20 mouse cellular contexts compared by ENCODE assay signal in genomic region chr6:31830610-31831009, GRCm38 (mm10).
DNase-seq lines count a peak whose midpoint lies in the region; ATAC-seq and TF ChIP-seq lines count a peak whose summit lies in the region.
"Had no signal": no experiment of that assay in that cellular context is flagged by ENCODE, and none has a peak within 500 bp of the region (broad histone marks: within the 10 kb centered on the region; RNA-seq: fewer than 3 reads in every experiment).

No protein-coding gene starts in this region.

- intact Hi-C loops in left cerebral cortex, postnatal 36 days (cut with DNase I), result no loop called here
- intact Hi-C loops in left cerebral cortex, postnatal 14 days (cut with DNase I), result no loop called here

- peak; percentile 71; the same call in 1 of the 2 replicates for ATAC-seq in neural tube, embryonic 13.5 days (ENCODE audit: low read depth)
- no peak for ATAC-seq in erythroid progenitor cell, adult 5-6 weeks (replicated peaks; ENCODE audit: low FRiP score, poor library complexity, severe bottlenecking)
- ATAC-seq: liver, embryonic 12.5 days; midbrain, embryonic 15.5 days had no signal

- H3K27ac ChIP-seq in layer of hippocampus, adult 2 months, result no peak overlapping the region
- H3K27ac ChIP-seq in neural tube, embryonic 13.5 days (replicated peaks), result peak overlapping the region; percentile 80
- H3K27ac ChIP-seq: forebrain, embryonic 12.5 days; gastrocnemius, adult 2 months; heart, adult 2 months; heart, embryonic 15.5 days; liver, embryonic 12.5 days; lung, embryonic 15.5 days; midbrain, embryonic 15.5 days had no signal

- no peak for TF ChIP-seq CTCF in layer of hippocampus, adult 2 months (conservative IDR thresholded peaks at IDR 0.05)

- no peaks in the 10 kb centered on the region for H3K36me3 ChIP-seq in neural tube, embryonic 13.5 days
- H3K36me3 ChIP-seq: forebrain, embryonic 12.5 days; heart, embryonic 15.5 days; liver, embryonic 12.5 days; lung, embryonic 15.5 days; midbrain, embryonic 15.5 days had no signal

- H3K4me1 ChIP-seq in neural tube, embryonic 13.5 days (replicated peaks), result peaks cover 34% of the 10 kb centered on the region
- H3K4me1 ChIP-seq: liver, embryonic 12.5 days; lung, embryonic 15.5 days had no signal

- no peak overlapping the region for H3K9ac ChIP-seq in neural tube, embryonic 13.5 days
- H3K9ac ChIP-seq: forebrain, embryonic 12.5 days; heart, embryonic 15.5 days; liver, embryonic 12.5 days; lung, embryonic 15.5 days; midbrain, embryonic 15.5 days had no signal

- H3K4me3 ChIP-seq in layer of hippocampus, adult 2 months, result no peak overlapping the region
- H3K4me3 ChIP-seq in neural tube, embryonic 13.5 days, result no peak overlapping the region
- H3K4me3 ChIP-seq: forebrain, embryonic 12.5 days; gastrocnemius, adult 2 months; heart, adult 2 months; heart, embryonic 15.5 days; liver, embryonic 12.5 days; lung, embryonic 15.5 days; midbrain, embryonic 15.5 days had no signal

- H3K9me3 ChIP-seq in neural tube, embryonic 13.5 days, result no peaks in the 10 kb centered on the region
- H3K9me3 ChIP-seq: forebrain, embryonic 12.5 days; heart, embryonic 15.5 days; liver, embryonic 12.5 days; lung, embryonic 15.5 days; midbrain, embryonic 15.5 days had no signal

- no peaks in the 10 kb centered on the region for H3K27me3 ChIP-seq in neural tube, embryonic 13.5 days
- H3K27me3 ChIP-seq: heart, embryonic 15.5 days; liver, embryonic 12.5 days; lung, embryonic 15.5 days; midbrain, embryonic 15.5 days had no signal

- 0 out of 2 replicates have a peak overlapping the region, but pooled peaks have one; percentile 21 for H3K4me2 ChIP-seq in neural tube, embryonic 13.5 days
- H3K4me2 ChIP-seq: forebrain, embryonic 12.5 days; heart, embryonic 15.5 days; liver, embryonic 12.5 days; lung, embryonic 15.5 days; midbrain, embryonic 15.5 days had no signal

- 12% methylated on average over 11 of the region's 11 CpGs for WGBS in neural tube, embryonic 13.5 days

- DNase-seq in cerebellum, postnatal 14 days, result peak; percentile 61 to 63
- DNase-seq in cerebellum, adult 11 months, result no peak
- DNase-seq in left cerebral cortex, postnatal 36 days (ENCODE audit: low spot score in 2 of 2), result peak; percentile 14 to 33
- no peak for DNase-seq in left cerebral cortex, postnatal 14 days (ENCODE audit: low spot score in 2 of 2)
- peak; percentile 39 to 66 for DNase-seq in layer of hippocampus, adult 2 months (ENCODE audit: low spot score in 2 of 2)
- DNase-seq in adipocyte (ENCODE audit: low spot score), result no peak
- DNase-seq: adrenal gland, postnatal 14 days; cerebellum, adult 8-10 months; gastrocnemius, adult 2 months; heart, adult 2 months; kidney, adult 2 months; spleen, adult 18-20 months; thymus, adult 2 months had no signal

Comparison
In these comparisons a context has a peak if more than half of its experiments do, and no peak if none do; other contexts are left out.
1. DNase-seq: peak in cerebellum, postnatal 14 days (2 of 2), left cerebral cortex, postnatal 36 days (2 of 2) and layer of hippocampus, adult 2 months (2 of 2); none in cerebellum, adult 11 months (single experiment), left cerebral cortex, postnatal 14 days (0 of 2) and adipocyte (single experiment).